Mouse (Mus musculus): ENCODE data around the gene Palm3.

Gene Palm3

DNA sequence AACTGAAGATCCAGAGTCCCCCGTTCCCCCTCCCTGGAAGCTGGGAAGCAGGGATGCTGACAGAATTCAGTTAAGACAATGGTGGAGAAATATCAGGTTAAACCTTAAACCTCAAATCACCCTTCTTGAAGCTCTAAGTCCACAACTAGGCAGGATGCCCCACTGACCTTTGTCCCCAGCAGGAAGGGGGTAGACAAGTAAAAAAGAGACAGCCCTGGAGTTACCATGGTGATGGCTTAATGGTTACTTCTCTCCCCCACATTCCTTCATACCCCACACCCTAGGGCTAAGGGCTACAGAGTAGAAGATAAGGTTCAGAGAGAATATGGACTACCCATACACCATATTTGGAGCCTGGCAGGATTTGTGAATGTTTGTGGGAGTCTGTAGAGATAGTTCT lies 2.4 kb downstream of the Palm3 start:
- no peak for DNase-seq (ENCODE audit: low read depth)

DNA sequence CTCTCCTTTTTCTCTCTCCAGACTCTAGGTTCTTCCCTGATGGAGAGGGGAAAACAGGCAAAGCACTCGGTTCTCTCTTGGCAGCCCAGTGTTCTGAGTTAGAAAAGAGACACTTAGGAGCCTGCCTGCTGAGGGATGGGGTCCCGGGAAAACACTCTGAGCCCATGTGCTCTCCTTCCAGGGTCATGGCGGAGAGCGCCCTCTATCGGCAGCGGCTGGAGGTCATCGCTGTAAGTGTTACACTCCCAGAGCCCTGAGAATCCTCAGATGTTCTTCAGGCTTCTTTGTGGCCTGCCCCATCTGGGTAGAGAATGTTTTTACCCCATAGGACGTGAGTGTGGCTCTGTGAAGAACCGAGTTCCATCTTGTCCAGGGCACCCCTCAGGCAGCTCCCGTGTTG lies 2.9 kb downstream of the Palm3 start:
- DNase-seq (ENCODE audit: low read depth): peak; percentile 74

DNA sequence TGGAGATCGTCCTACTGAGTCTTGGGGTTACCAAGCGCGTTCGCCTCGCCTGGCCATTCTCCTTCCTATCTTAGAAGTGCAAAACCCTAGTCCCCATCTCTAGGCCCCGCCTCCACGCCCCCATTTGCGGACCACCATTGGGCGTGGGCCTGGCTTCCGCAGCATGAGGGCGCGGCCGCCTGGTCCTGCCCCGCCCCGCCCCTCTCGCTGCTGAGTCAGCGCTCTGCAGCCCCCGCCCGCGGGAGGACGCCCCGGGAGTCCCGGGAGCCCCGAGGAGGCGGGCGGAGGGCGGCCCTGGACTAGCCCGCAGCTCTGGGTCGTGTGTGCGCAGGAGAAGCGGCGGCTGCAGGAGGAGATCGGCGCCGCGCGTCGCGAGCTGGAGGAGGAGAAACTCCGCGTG lies 4.6 kb downstream of the Palm3 start:
- peak; percentile 44 for DNase-seq (ENCODE audit: low read depth)

DNA sequence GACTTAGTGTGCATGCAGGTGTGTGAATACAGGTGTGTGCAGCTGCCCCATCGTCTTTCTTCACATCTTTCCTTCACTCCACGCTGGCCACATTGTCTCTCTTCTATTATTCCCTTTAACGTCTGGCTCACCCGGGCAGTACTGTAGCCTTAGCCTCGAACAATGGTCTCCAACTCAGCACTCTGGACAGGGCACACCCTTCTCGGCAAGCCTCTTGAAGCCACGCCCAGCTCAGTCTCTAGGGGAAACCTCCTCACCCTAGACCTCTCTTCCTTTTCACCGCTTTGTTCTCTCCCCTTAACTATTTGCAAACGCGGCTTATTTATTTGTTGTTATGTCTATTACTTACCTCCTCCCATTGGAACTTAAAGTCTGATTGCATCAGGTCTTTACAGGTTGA lies 6.2 kb downstream of the Palm3 start:
- DNase-seq (ENCODE audit: low read depth): peak; percentile 44

DNA sequence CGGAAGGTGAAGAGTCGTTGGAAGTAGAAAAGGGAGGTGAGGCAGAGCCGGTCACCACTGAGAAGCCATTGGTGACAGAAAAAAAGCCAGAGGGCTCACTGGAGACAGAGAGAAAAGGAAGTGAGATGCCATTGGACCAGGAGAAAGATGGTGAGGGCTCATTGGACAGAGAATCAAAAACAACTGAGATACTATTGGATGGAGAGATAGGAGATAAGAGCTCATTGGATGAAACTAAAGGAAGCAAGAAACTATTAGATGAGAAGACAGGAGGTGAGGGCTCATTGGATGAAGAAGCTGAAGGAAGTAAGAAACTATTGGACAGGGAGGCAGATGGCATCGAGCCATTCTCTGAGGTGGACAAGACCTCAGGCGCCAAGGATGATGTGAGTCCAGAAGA lies 8.0 kb downstream of the Palm3 start:
- DNase-seq (ENCODE audit: low read depth): no peak

DNA sequence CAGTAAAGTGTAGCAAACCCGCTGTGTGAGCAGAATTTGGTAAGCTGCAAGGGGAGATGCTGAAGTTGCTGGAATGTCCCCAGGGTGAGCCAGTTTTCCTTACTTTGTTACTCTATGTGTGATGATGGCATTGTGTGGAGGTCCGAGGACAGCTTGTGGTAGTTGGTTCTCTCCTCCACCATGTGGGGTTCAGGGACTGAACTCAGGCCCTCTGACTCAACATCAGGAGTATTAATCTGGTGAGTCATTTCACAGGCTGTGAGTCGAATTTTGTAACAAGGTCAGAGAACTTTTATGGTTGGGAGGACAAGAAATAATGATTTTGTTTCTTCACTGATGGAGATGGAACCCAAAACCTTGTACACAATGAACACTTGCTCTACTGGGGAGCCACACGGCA lies 11.5 kb downstream of the Palm3 start:
- DNase-seq (ENCODE audit: low read depth): no peak

DNA sequence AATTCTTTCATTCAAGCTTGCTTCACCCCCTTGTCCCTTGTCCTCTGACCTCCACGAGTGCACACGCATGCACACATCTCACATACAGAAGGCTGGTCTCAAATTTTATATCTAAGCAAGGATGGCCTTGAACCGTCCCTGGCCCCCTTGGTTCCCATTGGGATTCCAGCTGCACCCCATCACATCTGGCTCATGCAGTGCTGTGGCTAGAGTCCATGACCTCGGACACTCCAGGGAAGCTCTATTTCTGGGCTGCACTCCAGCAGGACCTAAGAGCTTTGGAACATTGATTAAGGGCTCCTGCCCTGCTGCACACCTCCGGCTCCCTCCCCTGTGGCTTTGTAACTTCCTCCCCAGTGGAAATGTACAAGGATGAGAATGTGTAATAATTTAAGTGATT lies 16.7 kb downstream of the Palm3 start:
- no peak for DNase-seq (ENCODE audit: low read depth)

DNA sequence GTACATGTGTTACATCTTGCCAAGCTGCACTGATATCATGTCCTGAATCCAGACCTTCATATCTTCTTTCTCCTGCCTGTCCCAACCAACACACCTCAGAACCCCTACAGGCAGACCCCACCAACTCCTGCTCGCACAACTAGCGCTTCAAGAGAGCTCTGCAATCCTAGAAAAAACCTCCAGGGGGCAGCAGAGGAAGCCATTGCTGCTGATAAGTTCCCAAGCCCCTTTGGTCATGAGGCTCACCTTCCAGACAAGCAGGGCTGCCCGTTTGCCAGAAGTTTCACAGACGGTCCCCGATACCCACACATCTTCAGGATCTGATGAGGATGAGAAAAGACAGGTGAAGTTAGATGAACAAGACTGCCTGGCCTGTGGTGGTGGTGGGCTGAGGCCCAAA lies 17.8 kb downstream of the Palm3 start:
- peak; percentile 91 for DNase-seq (ENCODE audit: low read depth)

DNA sequence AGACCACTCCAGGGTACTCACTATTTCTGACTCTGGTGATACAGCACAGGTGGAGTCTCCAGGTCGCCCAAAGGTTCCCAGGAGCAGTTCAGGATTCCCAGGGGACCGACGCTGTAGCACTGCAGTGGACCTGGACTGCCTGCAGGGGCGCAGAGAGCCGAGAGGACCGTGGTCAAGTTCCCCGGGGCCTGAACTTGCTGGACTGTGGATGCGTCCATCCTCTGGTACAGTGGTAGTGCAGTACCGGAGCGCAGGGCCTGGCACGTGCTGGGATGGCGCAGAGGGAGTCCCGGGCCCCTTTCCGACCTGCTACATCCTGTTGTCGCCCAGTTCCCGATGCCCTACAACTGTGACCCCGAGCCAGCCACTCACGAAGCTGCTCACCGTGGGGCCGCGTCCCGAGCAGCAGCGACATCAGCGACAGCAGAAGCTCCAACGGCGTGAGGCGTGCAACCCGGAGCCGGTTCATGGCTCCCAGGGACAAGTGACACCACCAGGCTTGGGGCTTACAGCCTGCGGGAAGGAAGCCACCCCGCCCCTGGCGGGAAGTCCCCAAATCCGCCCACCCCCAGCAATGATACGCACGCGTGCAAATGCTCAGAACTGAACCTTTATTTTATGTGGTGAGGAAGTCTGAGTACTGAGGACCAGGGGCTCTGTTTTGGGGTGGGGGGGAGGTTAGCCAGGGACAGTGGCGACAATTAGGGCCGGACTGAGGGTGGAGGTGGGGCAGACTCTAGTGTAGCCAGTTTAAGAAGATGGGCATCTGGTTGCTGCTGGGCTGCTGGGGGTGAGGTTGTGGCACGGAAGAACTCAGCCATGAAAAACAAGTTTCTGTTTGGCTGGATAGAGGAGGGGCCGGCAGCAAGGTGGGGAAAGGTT lies 21.0 kb downstream of the Palm3 start, which contains the start of gene Il27ra:
Gene Il27ra, minus strand, starts transcription at position 524 of the 882 bp plus-strand sequence.
- DNase-seq (ENCODE audit: low read depth): peak; percentile 89

DNA sequence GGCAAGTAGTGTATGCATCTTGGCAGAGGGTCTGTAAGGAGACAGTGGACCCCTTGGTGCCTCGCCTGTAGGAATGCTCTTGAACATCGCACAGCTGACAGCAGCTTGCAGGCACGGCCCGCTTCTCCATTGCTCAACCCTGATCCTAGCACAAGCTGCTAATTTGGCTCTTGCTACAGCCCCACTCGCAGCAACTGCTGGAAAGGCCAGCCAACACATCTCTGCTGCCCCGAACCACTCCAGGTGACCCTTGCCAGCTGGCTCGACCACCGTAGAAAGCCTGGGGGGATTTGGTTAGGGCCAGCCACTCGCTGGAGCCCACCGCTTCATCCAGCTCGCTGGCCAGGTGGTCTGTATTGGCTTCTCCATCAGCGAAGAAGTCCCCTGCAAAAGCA lies 21.7 kb downstream of the Palm3 start:
- no peak for DNase-seq (ENCODE audit: low read depth)

DNA sequence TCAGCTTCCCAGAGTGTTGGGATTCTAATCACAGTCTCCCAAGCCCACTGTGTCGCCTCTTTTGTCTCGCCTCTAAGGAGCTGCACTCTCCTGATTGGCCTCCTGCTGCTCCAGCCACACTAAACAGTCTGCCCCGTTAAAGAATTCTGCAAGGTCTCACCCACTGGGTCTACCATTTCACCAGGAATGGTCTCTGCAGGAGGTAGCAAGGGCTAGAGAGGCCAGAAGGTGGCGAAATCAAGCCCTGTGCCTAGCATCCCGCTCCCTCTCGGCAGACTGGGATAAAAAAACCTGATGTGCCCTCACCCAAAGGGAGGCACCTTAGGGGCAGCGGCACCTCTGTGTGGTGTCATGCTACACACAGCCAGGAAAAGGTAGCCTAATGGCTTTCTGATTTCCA lies 22.8 kb downstream of the Palm3 start:
- no peak for DNase-seq (ENCODE audit: low read depth)

DNA sequence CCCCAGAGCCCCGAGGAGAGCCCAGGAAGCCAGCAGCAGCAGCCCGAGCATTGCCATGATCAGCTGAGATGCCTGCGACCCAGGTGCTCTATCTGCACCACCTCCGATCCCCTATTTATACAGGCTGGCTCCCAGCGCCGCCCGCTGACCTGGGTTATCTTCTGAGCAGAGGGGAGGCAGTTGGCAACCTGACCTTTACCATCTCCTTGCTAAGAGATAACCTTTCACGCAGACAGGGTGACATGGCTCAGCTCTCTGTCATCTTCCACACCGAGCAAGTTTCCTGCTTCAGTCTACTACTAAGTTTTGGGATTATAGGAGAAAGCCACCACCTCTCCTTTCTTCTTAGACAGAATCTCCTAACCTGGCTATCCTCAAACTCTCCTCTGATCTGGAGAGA lies 23.6 kb downstream of the Palm3 start, which contains the start of gene Rln3:
Gene Rln3, minus strand, starts transcription at position 101 of the 400 bp plus-strand sequence.
- DNase-seq (ENCODE audit: low read depth): no peak

DNA sequence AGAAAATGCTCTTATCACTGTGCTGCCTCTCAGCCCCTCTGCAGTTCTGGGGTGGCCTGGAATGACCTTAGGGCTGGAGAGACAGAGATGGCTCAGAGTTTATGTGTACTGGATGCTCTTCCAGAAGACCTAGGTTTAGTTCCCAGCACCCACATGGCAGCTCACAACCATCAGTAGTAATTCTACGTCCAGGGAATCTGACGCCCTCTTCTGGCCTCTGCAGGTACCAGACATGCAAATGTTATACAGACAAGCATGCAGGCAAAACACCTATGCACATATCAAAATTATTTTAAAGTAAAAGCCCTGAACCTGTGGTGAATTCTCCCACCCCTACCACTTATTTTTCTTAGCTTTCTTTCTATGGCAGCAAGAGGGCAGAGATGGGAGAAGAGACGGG lies 25.2 kb downstream of the Palm3 start:
- no peak for DNase-seq (ENCODE audit: low read depth)

DNA sequence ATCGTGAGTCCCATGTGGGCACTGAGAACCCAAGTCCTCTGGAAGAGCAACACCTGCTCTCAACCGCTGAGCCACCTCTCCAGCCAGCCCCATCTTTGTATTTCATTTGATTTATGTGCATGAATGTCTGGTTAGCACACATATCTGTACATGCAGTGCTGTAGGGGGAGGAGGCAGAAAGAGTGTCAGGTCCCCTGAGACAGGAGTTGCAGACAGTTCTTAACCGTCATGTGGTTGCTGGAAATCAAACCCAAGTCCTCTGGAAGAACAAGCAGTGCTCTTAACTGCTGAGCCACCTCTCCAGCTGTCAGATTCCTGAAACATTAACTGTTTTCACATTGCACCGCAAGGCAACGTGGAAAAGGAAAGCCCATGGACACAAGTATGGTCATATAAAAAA lies 26.9 kb downstream of the Palm3 start:
- no peak for DNase-seq (ENCODE audit: low read depth)

DNA sequence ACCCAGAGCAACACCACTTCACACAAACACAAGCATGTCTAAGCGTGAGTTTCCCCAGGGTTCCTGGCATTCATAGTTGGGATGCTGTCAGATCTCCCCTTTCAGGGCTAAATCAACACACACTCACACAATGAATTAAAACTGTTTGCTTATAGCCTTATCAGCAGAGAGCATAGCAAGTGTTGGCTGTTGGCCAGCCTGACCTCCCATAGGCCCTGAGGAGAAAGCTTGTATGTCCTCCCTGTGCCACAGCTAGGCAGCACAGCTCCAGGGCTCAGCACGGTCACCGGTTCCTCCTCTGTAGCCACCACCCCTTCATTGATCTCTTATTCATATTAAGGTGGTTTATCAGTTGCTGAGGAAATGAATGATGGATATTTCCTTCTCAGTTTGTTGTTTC lies 31.5 kb downstream of the Palm3 start:
- DNase-seq (ENCODE audit: low read depth): no peak

DNA sequence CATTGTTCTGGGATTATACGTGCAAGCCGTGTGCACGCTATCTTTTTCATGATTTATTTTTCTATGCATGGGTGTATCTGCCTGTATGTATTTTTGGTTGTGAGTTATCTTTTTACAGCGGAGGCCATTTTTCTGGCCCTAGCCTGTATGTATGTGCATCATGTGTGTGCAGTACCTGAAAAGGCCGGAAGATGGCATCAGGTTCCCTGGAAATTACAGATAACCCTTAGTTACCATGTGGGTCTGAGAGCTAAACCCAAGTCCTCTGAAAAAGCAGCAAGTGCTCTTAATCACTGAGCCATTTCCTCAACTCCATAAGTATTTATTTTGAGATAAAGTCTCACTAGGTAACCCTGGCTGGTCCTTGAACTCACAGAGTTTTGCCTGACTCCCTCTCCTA lies 32.0 kb downstream of the Palm3 start:
- no peak for DNase-seq (ENCODE audit: low read depth)

DNA sequence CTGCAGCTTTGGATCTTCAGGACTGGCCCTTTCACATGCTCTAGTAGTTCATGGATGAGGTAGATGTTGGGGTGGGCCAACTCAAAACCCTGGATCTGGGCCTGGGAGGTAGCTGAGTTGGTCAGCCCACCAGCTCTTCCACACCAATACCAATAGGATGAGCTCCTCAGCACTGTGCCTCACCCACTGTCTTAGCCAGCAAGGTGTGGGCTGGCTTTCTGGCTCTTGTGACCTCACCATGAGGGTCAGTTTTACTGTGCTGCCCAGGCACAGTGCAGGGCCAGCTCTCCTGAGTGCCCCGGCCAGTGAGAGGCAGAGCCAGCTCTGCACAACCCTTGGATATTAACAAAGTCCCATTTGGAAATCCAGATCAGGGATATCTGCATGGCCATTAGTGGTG lies 36.6 kb downstream of the Palm3 start:
- DNase-seq (ENCODE audit: low read depth): no peak

DNA sequence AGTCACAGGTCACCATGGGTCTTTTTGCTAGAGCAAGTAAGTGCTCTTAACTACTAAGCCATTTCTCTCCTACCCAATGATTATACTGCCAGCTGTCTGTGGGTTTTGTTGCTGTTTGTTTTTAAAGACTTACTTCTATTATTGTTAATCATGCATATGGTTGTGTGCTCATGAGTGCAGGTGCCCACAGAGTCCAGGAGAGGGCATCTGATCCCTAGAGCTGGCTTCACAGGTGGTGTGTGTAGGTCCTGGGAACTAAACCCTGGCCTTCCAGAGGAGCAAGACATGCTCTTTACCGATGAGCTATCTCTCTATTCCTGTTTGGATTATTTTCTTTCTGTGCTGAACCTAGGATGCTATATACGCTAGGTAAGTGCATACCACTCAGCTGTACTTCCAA lies 38.0 kb downstream of the Palm3 start:
- DNase-seq (ENCODE audit: low read depth): peak; percentile 37

DNA sequence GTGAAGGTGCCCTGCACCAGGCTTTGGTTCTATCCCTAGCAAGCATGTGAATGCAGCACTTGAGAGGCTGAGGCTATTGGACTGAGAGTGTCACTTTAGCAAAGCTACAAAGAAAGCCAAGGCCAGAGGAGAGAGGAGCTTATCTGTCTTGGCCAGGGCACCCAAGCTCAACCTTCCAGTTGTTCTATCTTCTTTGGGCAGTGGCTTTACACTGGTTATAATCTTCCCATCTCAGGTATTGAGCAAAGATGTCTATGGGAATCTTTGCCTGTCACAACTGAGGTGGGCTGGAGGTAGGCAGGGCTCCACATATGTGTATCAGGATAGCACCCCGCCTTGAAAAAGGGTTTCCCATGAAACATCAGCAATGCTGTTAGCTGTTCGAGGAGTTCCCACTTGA lies 39.0 kb downstream of the Palm3 start:
- peak; percentile 13 for DNase-seq (ENCODE audit: low read depth)

DNA sequence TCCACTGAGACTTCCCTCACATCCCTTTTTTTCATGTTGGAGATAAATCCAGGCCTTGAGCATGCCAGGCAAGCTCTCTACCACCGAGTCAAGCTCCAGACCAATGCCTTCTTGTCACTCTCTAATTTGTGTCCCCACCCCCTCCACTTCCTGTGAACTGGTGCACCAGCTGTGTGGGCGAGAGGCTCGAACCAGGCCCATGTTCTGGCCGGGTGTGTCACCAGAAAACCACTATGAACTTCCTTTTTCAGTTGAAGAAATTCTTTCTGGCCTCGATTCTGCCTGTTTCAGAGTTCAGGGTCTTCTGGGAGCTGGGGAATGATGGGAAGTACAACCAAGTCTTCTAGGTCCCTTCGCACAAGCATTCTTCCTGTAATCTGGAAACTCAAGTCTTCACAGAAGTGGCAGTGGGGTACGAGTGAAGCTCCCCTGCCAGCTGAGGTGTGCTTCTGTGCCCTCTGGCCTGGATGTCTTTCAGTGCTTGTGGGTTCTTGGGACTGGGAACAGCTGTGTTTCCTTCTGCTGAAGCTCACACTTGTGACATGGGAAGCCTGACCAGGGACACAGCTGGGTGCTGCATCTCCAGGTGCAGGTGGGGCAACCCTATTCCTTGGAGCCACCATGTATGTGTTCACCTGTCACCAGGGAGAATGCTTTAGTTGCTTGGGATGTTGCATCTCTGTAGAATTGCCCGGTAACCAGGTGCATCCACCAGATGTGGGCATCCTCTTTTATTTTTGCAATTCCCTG lies 42.8 kb downstream of the Palm3 start:
- peak; percentile 79 for DNase-seq (ENCODE audit: low read depth)

DNA sequence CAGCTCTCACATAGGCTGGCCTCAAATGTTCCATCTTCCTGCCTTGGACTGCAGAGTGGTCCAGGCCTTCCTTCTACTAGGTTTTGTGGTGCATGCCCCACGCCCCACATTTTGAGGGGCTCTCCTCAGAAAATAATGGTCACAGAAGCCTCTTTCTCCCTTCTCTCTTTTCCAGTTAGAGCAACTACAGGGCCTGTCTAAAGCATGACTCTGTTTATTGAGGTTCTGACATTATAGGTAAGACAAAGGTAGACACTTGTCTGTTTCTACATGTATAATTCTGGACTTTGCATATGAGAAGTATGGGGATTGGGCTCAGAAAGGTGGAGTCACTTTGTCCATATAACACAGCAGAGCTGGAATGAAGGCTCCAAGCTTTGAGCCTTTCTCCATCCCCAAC lies 43.8 kb downstream of the Palm3 start, which contains the start of gene Gm10643:
Gene Gm10643, minus strand, starts transcription at position 101 of the 400 bp plus-strand sequence.
- no peak for DNase-seq (ENCODE audit: low read depth)

DNA sequence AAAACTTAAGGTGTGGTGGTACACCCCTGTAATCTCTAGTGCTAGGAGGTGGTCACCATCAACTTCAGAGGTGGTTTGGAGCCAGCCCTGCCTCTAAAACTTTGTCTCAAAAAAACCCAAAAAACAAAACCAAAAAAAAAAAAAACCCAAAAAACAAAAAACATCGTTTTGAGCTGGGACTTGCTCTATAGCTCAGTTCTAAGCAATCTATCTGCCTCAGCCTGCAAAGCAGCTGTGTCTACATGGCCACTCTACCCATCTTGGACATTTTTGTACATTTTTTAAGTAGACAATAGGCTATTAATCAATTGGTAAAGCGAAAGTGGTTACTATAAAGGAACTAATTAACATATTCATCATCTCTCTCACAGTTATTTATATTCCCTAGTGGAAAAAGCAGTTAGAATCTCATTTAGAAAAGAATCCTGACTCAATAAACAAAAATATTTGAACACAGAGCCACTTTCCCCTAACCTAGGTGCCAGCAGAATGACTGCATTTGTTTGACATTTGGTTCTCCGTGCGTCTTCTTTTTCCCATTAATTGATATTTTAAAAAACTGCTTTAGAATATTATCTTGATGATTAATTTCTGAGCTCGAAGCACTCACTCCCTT lies 44.3 kb downstream of the Palm3 start:
- DNase-seq (ENCODE audit: low read depth): peak; percentile 51

Data from naive thymus-derived CD4-positive, alpha-beta T cell, adult 2 months (primary cell).